Mouse (Mus musculus): ENCODE data around the gene Cdk11b.

- TF ChIP-seq CTCF (IDR thresholded peaks at IDR 0.05; ENCODE audit: extremely low read depth, insufficient read depth, insufficient read length, insufficient replicate concordance) (no peak), POLR2A (IDR thresholded peaks at IDR 0.05; ENCODE audit: low read depth, low read length) (no peak)
Observed at GRCm38 (mm10) chr4:155577132-155577531, 47.5 kb upstream of the Cdk11b start.
